Mouse (Mus musculus): Measurements from ENCODE around the gene Tuba8.

The Tuba8 gene

DNA sequence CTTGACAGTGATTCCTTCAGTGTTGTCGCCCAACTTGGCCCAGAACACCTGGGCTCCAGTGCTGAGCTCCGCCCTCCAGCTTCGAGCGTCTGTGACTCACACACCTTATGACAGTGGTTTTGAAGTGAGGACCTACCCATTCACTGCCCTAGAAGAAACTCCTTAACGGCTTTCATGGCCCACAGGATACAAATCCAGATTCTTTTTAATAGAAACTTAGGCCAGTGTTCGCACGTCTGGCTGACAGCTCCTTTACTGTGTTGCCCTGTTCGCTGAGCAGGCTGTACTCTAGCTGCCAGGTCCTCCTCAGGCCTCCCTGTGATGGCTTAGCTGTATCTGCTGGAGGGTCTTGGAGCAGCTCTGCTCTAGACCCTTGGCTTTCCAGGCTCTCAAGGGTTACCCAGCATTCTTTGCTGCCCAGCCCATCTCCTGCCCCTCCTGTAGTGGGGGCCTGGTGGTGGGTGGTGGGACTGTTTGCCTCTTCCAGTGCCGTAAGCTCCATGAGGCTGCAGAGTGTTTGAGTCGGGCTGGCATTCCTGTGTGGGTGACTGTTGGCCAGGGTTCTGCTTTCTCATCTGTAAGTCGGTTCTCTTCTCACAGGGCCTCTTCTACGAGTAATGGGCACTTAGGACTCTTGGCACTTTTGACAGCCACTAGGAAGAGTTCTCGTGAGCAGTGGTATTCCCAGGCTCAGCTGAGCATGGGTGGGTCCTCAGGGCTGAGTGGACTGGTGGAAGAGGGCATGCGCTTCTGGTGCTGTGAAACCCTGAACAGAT, 15.4 kb upstream of the Tuba8 start:
- no peak for DNase-seq (ENCODE audit: low read depth, low spot score)

GRCm38 (mm10) chr6:121197807-121198365, 12.6 kb upstream of the Tuba8 start:
- no peak for DNase-seq (ENCODE audit: low read depth, low spot score)

- no peak for DNase-seq (ENCODE audit: low read depth, low spot score)
These were observed 10.0 kb upstream of the Tuba8 start for GRCm38 (mm10) chr6:121200458-121200857.

DNA sequence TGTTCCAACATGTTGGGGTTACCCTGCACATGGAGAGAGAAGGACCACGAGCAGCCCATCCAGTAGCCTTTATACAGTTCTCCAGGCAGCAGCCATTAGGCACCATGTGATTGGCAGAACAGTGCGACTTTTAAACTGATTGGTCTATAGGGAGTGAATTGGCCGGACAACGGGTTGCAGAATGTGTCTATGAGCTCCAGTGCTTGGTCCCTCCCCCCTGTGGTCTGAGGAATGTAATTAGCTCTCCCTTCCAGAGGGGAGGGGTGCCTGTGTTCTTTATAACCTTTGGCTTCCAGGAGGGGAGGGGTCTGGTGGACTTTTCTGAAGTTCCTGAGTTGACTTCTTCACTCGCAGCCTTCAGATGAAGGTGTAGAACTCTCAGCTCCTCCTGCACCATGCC, 8.5 kb upstream of the Tuba8 start:
- no peak for DNase-seq (ENCODE audit: low read depth, low spot score)

DNA sequence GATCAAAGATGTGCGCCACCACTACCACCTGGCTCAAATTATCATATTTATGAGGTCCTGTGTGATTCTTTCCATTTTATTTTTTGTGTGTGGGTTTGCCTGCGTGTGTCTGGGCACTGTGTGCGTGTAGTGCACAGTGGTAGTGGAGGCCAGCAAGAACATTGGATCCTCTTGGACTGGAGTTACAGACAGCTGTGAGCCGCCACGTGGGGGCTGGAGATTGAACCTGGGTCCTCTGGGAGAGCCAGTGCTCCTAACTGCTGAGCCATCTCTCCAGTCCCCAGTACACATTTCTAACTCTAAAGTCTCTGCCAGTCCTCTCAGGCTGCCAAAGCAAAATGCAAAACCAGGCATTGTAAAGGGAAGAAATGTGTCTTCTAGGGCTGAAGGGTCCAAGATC, 4.0 kb upstream of the Tuba8 start:
- DNase-seq (ENCODE audit: low read depth, low spot score): no peak

DNA sequence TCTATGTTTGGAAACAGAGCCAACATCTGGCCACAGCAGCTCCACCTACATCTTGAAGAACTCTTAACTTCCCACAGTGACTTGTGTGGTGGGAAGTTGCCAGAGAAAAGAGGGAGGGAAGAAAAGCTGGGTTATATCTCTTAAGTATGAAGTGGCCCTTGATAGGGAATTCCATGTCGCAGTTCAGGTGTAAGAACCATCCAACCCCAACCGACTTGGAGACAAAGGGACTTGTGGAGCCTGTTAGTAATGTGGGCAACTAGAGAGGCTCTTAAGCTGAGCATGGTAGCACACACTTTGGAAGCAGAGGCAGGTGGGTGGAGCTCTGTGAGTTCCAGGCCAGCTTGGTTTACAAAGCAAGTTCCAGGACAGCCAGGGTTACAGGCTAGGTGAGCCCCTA, 912 bp upstream of the Tuba8 start:
- no peak for DNase-seq (ENCODE audit: low read depth, low spot score)

- DNase-seq (ENCODE audit: low read depth, low spot score): no peak
These were observed 412 bp downstream of the Tuba8 start for GRCm38 (mm10) chr6:121210926-121211289.

DNA sequence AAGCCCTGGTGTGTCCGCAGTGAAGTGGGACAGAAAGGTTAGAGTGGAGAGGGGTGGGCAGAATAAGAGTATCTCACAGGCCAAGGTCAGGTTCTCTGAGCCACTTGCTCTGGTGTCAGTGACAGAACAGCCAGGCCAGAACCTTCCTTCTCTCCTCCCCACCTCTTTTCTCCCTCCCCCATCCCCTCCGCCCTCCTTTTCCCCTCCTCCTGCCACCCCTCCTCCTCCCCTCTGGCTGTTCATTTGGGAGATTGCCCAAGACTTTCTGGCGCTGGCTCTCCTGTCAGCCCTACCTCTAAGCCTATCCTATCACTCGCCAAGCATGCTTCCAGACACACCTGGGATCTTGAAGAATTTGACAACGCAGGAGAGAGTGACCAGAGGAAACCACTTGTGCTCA, 1.2 kb downstream of the Tuba8 start:
- no peak for DNase-seq (ENCODE audit: low read depth, low spot score)

DNA sequence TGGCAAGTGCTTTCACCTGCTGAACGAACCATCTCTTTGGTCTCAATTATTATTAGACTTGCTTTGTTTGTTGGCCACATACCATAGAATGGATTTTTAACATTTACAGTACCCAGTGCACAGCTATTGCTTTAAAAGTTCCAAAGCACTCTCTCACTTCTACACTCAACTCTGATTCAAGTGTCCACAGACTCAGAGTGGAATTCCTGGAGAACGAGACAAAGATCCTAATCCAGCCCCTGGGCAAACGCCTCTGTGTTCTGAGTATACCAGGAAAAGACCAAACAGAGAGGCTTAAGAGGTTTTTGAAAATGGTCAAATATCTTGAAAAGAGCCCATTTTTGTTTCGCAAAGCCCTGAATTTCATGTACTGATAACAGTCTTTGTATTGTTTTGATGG, 2.5 kb downstream of the Tuba8 start:
- no peak for DNase-seq (ENCODE audit: low read depth, low spot score)

DNA sequence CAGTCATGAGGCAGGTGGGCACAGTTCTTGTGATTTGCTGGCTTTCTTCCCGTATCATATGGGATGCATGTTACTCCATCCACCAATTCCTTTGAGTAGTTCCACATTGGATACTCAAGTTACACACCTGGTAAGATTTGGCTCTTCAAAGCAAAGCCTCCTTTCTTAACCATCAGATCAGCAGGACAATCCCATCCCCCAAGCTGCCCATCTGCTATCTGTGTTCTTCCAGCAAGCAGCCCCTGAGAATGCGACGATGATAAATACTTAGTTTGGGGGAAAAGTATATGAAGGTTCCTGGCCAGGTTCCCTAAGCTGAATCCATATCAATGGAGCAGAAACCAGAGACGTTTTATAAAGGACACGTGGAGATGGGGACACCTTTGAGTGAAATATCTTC, 3.7 kb downstream of the Tuba8 start:
- no peak for DNase-seq (ENCODE audit: low read depth, low spot score)

GRCm38 (mm10) chr6:121214667-121215330, 4.3 kb downstream of the Tuba8 start:
- no peak for DNase-seq (ENCODE audit: low read depth, low spot score)

GRCm38 (mm10) chr6:121215336-121215735, 4.8 kb downstream of the Tuba8 start:
- DNase-seq (ENCODE audit: low read depth, low spot score): no peak

DNA sequence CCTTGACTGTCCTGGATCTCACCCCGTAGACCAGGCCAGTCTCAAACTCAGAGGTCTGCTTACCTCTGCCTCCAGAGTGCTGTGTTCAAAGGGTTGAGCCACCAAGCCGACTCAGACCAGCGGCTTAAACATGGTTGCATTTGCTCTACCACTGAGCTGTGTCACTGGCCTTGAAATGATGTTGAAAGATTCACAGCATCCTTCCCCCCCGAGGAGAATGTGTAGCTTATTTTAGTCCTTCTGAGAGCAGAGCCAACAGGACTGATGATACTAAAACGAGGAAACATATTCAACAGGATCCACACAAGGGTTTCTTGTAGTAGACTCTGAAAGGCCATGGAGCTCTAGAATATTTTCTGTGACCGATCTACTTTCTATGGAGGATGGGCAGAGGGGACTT, 5.4 kb downstream of the Tuba8 start:
- DNase-seq (ENCODE audit: low read depth, low spot score): no peak

GRCm38 (mm10) chr6:121216589-121217255, 6.2 kb downstream of the Tuba8 start:
- DNase-seq (ENCODE audit: low read depth, low spot score): no peak

DNA sequence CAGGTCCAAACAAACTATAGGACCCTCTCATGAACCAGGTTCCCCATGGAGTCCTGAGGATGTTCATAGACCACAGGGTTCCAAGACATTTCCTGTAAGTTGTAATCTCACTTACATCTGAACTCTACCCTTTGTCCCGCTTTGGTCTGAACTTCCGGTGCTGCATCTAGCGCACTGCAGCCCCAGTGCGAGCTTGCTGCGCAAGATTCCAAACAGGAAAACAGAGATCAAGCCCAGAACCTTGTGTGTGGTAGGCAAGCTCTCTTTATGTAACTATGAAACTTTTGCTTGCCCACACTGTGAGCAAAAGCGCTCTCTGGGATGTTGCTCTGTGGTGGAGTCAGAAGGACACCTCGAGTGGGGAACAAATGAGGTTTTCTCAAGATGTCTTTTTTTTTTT, 7.5 kb downstream of the Tuba8 start:
- no peak for DNase-seq (ENCODE audit: low read depth, low spot score)

- no peak for DNase-seq (ENCODE audit: low read depth, low spot score)
These were observed 8.9 kb downstream of the Tuba8 start for GRCm38 (mm10) chr6:121219406-121219805.

DNA sequence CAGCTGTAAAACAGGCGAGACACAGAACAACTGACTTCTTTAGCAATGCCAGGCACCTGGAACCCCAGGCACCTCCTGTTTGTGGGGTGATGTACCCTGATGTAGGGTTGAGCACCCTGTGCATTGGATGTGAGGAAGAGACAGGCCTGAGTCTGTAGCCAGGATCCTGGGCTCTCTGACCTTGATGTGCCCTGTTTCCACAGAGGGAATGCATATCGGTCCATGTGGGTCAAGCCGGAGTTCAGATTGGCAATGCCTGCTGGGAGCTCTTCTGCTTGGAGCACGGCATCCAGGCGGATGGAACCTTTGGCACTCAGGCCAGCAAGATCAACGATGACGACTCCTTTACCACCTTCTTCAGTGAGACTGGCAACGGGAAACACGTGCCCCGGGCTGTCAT, 9.7 kb downstream of the Tuba8 start:
- DNase-seq (ENCODE audit: low read depth, low spot score): no peak

- DNase-seq (ENCODE audit: low read depth, low spot score): no peak
These were observed 11.5 kb downstream of the Tuba8 start for GRCm38 (mm10) chr6:121221876-121222597.

GRCm38 (mm10) chr6:121223001-121223400, 12.5 kb downstream of the Tuba8 start:
- DNase-seq (ENCODE audit: low read depth, low spot score): no peak

DNA sequence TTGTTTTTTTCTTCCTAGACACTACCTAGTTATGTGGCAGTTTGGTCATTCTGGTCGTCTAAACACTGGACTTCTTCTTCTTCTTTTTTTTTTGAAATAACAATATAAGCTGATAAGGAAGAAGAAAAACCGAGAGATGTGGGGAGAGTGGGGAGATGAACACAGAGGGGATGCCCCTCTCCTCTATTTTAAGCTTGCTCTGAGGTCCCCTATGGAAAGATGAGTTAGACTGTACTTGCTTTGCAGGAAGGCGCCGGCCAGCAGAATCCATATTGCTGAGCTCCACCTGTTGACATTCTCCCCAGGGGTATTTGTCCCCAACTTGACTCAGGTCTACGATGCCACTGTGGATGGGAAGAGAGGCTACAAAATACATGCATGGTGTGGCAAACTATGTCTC, 13.6 kb downstream of the Tuba8 start:
- no peak for DNase-seq (ENCODE audit: low read depth, low spot score)

- DNase-seq (ENCODE audit: low read depth, low spot score): no peak
These were observed 14.5 kb downstream of the Tuba8 start for GRCm38 (mm10) chr6:121224993-121225392.

- no peak for DNase-seq (ENCODE audit: low read depth, low spot score)
These were observed 15.5 kb downstream of the Tuba8 start for GRCm38 (mm10) chr6:121226043-121226442.

Data from brain, embryonic 18.5 days (tissue).